Mouse (Mus musculus) C2C12 (cell line): ENCODE measurements around the gene Hps5. TPM values are rescaled to one million over a fixed set of nuclear protein-coding genes. Genes with fewer than 3 reads are reported as not detected.

Experiments
- H3K27me3 ChIP-seq: one replicate; pipeline ENCODE4 v1.6.1; 2011; ENCODE audit not compliant: control insufficient read depth, insufficient read depth, insufficient read length
- H3K36me3 ChIP-seq: one replicate; pipeline ENCODE4 v1.6.1; 2011; ENCODE audit not compliant: control insufficient read depth, insufficient read depth
- H3K4me3 ChIP-seq: one replicate; pipeline ENCODE4 v1.5.1; 2011; ENCODE audit warnings: mild to moderate bottlenecking, control low read depth; ENCODE audit not compliant: poor library complexity, insufficient read depth, severe bottlenecking
- H3K79me2 ChIP-seq: one replicate; pipeline ENCODE4 v1.6.1; 2011; ENCODE audit not compliant: control insufficient read depth, insufficient read depth
- H3K79me3 ChIP-seq: one replicate; pipeline ENCODE4 v1.6.1; 2011; ENCODE audit warnings: low read depth, control low read depth
- H3ac ChIP-seq: one replicate; pipeline ENCODE3; 2011; ENCODE audit warnings: low read depth; ENCODE audit not compliant: control insufficient read depth, insufficient read length
- CEBPB ChIP-seq: IDR thresholded peaks from one replicate; pipeline ENCODE4 v1.6.1; 2011; ENCODE audit warnings: low read depth, mild to moderate bottlenecking, control low read depth, moderate library complexity
- CTCF ChIP-seq: IDR thresholded peaks from one replicate; pipeline ENCODE4 v1.5.1; 2011; ENCODE audit not compliant: control insufficient read depth, insufficient read depth, insufficient read length
- FOSL1 ChIP-seq: IDR thresholded peaks from one replicate; pipeline ENCODE4 v1.8.0; 2011; ENCODE audit warnings: mild to moderate bottlenecking, low read length; ENCODE audit not compliant: poor library complexity, insufficient read depth, severe bottlenecking
- MAX ChIP-seq: IDR thresholded peaks from one replicate; pipeline ENCODE4 v1.6.1; 2011; ENCODE audit warnings: mild to moderate bottlenecking, control low read depth
- MYOD1 ChIP-seq: IDR thresholded peaks from one replicate; pipeline ENCODE4 v1.6.1; 2011; ENCODE audit warnings: low read depth; ENCODE audit not compliant: control insufficient read depth, insufficient read length
- MYOG ChIP-seq: IDR thresholded peaks from one replicate; pipeline ENCODE4 v1.6.1; 2011; ENCODE audit not compliant: control insufficient read depth, insufficient read length; ENCODE audit errors: extremely low read depth
- USF1 ChIP-seq: IDR thresholded peaks from one replicate; pipeline ENCODE4 v1.6.1; 2011; ENCODE audit warnings: low read depth, mild to moderate bottlenecking, control low read depth, moderate library complexity
- polyA plus RNA-seq: library from polyadenylated mRNA; unstranded; fragments of >200 nt; fragmentation: generic; extraction: Trizol; gene quantifications from one replicate; pipeline ENCODE4 v1.2.1, GENCODE M21; 2012; ENCODE audit warnings: missing spikeins

Gene Hps5
- polyA plus RNA-seq, 1 experiment, result 8.3 TPM

DNA sequence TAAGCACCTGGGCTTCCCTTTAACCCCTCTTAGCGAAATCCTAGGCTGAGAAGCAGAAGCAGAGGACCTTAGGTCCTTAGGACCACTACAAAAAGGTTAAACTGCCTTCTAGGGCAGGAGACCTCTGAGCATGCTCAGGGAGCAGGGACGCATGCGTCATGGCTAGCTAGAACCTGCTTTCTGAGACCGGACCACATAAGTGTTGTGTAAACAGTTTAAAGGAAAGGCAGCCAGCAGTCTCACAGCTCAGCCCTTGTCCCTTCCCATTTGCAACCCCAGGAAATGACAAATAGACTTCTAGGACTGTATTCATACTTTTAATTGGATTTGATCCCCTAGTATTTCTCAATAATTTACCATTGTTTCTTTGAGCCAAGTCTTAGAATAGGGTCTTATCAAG lies 44.5 kb upstream of the Hps5 start:
- no peaks in the 10 kb centered on the region for H3K27me3 ChIP-seq
- H3K36me3 ChIP-seq, result no peaks in the 10 kb centered on the region
- H3K79me2 ChIP-seq, result peaks cover 3% of the 10 kb centered on the region
- H3K79me3 ChIP-seq, result no peaks in the 10 kb centered on the region
- no peak overlapping the region for H3K4me3 ChIP-seq
- H3ac ChIP-seq, result no peak overlapping the region
- TF ChIP-seq FOSL1 (no peak), MAX (no peak), MYOG (no peak), MYOD1 (no peak), CTCF (no peak), CEBPB (no peak), USF1 (no peak)

- no peak for TF ChIP-seq MYOG
- no peak for TF ChIP-seq USF1
- no peak for TF ChIP-seq CEBPB
- TF ChIP-seq MAX, result no peak
- no peak for TF ChIP-seq CTCF
- no peak for TF ChIP-seq FOSL1
- no peak for TF ChIP-seq MYOD1
- Histone ChIP-seq H3K27me3 (no peaks in the 10 kb centered on the region), H3K79me3 (no peaks in the 10 kb centered on the region), H3K36me3 (no peaks in the 10 kb centered on the region), H3K79me2 (no peaks in the 10 kb centered on the region), H3K4me3 (no peak overlapping the region), H3ac (no peak overlapping the region)
Observed at GRCm38 (mm10) chr7:46839861-46840260, 44.0 kb upstream of the Hps5 start.

DNA sequence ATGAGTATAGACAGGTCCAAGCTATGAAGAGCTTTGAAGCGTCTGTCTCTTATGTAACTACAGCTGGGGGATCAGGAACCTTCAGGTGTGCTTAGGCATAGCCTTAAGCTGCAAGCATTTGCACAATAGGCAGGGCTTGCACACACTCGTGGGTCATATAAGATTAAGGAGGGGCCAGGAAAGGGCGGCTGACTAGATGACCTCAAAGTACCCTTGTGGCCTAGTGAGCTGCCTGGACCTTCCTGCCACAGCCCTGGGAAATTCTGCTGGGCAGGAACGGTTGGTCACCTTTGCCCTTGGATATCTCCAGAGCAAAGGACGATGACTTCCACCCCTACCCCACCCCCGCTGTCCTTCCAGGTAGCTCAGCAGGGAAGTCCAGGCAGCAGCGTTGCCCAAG lies 43.6 kb upstream of the Hps5 start:
- H3K79me2 ChIP-seq, result no peaks in the 10 kb centered on the region
- no peak for TF ChIP-seq USF1
- no peak for TF ChIP-seq FOSL1
- TF ChIP-seq MYOD1, result no peak
- TF ChIP-seq MYOG, result no peak
- no peak for TF ChIP-seq CEBPB
- TF ChIP-seq MAX, result no peak
- no peak for TF ChIP-seq CTCF
- H3ac ChIP-seq, result no peak overlapping the region
- H3K36me3 ChIP-seq, result no peaks in the 10 kb centered on the region
- H3K79me3 ChIP-seq, result no peaks in the 10 kb centered on the region
- H3K27me3 ChIP-seq, result no peaks in the 10 kb centered on the region
- no peak overlapping the region for H3K4me3 ChIP-seq

DNA sequence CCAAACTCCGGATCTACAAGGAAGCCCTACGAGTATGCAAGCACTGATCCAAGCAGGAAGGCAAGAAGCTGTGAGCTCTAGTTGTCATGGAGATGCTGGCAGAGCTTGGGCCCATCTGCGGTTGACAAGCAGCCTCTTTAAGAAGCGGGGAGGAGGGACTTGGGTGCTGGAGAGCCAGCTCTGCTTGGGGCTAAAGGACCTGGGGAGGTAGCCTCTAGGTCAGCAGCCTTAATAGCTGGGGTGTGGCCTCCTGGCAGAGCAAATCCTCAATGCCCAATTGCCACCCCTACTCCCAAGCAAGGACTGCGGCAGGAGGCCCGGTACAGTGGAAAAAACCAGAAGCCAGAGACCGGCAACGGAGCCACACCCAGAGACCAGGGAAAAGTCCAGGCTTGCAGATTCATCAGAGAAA lies 43.0 kb upstream of the Hps5 start:
- no peaks in the 10 kb centered on the region for H3K79me3 ChIP-seq
- TF ChIP-seq USF1 (no peak), FOSL1 (no peak), CEBPB (no peak), MYOG (no peak), MAX (no peak), MYOD1 (no peak), CTCF (no peak)
- H3ac ChIP-seq, result no peak overlapping the region
- H3K27me3 ChIP-seq, result no peaks in the 10 kb centered on the region
- no peaks in the 10 kb centered on the region for H3K79me2 ChIP-seq
- H3K4me3 ChIP-seq, result no peak overlapping the region
- H3K36me3 ChIP-seq, result no peaks in the 10 kb centered on the region

- no peaks in the 10 kb centered on the region for H3K27me3 ChIP-seq
- no peak overlapping the region for H3ac ChIP-seq
- no peaks in the 10 kb centered on the region for H3K79me2 ChIP-seq
- no peak for TF ChIP-seq USF1
- no peak for TF ChIP-seq MYOG
- no peak for TF ChIP-seq CTCF
- TF ChIP-seq MYOD1, result no peak
- TF ChIP-seq MAX, result no peak
- no peak for TF ChIP-seq FOSL1
- TF ChIP-seq CEBPB, result no peak
- no peaks in the 10 kb centered on the region for H3K79me3 ChIP-seq
- no peak overlapping the region for H3K4me3 ChIP-seq
- H3K36me3 ChIP-seq, result no peaks in the 10 kb centered on the region
Observed at GRCm38 (mm10) chr7:46838104-46838671, 42.3 kb upstream of the Hps5 start.

DNA sequence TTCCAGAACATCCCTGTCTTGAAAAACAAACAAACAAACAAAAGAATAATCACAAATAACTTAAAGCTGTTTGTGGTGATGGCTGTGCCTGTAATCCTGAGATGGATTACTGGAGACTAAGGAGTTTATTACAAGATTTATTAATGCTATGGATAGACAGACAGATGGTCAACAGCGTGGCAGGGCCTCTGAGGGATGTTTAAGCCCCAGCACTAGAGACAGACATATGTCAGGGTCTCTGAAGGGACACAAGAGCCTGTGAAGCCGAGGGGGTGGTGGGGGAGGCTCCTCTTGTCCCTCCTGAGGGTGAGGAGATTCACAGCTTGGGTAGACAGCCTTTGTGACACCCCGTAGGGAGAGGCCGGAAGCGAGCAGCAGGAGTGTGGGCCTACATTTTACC lies 41.2 kb upstream of the Hps5 start:
- no peak overlapping the region for H3ac ChIP-seq
- no peaks in the 10 kb centered on the region for H3K36me3 ChIP-seq
- TF ChIP-seq CEBPB (no peak), MYOG (no peak), CTCF (no peak), MYOD1 (no peak), MAX (no peak), FOSL1 (no peak), USF1 (no peak)
- no peaks in the 10 kb centered on the region for H3K27me3 ChIP-seq
- no peak overlapping the region for H3K4me3 ChIP-seq
- no peaks in the 10 kb centered on the region for H3K79me3 ChIP-seq
- H3K79me2 ChIP-seq, result no peaks in the 10 kb centered on the region
